8 mouse cellular contexts compared by ENCODE assay signal in genomic region chr2:28908389-28909153, GRCm38 (mm10). TPM values are rescaled to one million over a fixed set of nuclear protein-coding genes. Genes with fewer than 3 reads are reported as not detected.
DNase-seq lines count a peak whose midpoint lies in the region; ATAC-seq and TF ChIP-seq lines count a peak whose summit lies in the region.

No protein-coding gene starts in this region.

- no peak for ATAC-seq in neural tube, embryonic 15.5 days (ENCODE audit: low FRiP score)

- TF ChIP-seq CTCF in layer of hippocampus, adult 2 months (conservative IDR thresholded peaks at IDR 0.05), result no peak

- intact Hi-C loops in gastrocnemius, postnatal 36 days (cut with DNase I), result no loop called here

- no peaks in the 10 kb centered on the region for H3K9me3 ChIP-seq in limb, embryonic 10.5 days (replicated peaks)
- no peaks in the 10 kb centered on the region for H3K9me3 ChIP-seq in neural tube, embryonic 15.5 days (replicated peaks)

- H3K27me3 ChIP-seq in limb, embryonic 10.5 days (ENCODE audit: low read depth, poor library complexity, severe bottlenecking), result peaks cover 89% of the 10 kb centered on the region
- H3K27me3 ChIP-seq in neural tube, embryonic 15.5 days (replicated peaks), result peaks cover 97% of the 10 kb centered on the region

- peaks cover 25% of the 10 kb centered on the region for H3K4me1 ChIP-seq in limb, embryonic 10.5 days
- peaks cover 33% of the 10 kb centered on the region for H3K4me1 ChIP-seq in neural tube, embryonic 15.5 days

- H3K27ac ChIP-seq in limb, embryonic 10.5 days, result no peak overlapping the region
- H3K27ac ChIP-seq in neural tube, embryonic 15.5 days (replicated peaks), result no peak overlapping the region
- H3K27ac ChIP-seq in layer of hippocampus, adult 2 months, result no peak overlapping the region

- H3K9ac ChIP-seq in neural tube, embryonic 15.5 days (replicated peaks), result no peak overlapping the region

- peak overlapping the region; percentile 47 for H3K4me2 ChIP-seq in neural tube, embryonic 15.5 days

- H3K36me3 ChIP-seq in limb, embryonic 10.5 days, result peaks cover 23% of the 10 kb centered on the region
- no peaks in the 10 kb centered on the region; the same call in 1 of the 2 replicates for H3K36me3 ChIP-seq in neural tube, embryonic 15.5 days

- H3K4me3 ChIP-seq in limb, embryonic 10.5 days, result peak overlapping the region; percentile 42
- peak overlapping the region; percentile 14; the same call in 1 of the 2 replicates for H3K4me3 ChIP-seq in neural tube, embryonic 15.5 days (replicated peaks)
- H3K4me3 ChIP-seq in layer of hippocampus, adult 2 months, result no peak overlapping the region

- under 1% methylated on average over 38 of the region's 39 CpGs for WGBS in limb, embryonic 10.5 days
- WGBS in neural tube, embryonic 15.5 days, result under 1% methylated on average over 39 of the region's 39 CpGs

- DNase-seq in adrenal gland, adult (ENCODE audit: inconsistent age in 2 of 2, low spot score in 1 of 2), result peak; percentile 20 to 83
- no peak for DNase-seq in adrenal gland, postnatal 4 days (ENCODE audit: low spot score in 2 of 2)
- DNase-seq in adrenal gland, postnatal 25 days, result peak; percentile 44
- peak; percentile 20 to 35 for DNase-seq in gastrocnemius, postnatal 36 days
- peak; percentile 55 for DNase-seq in limb, embryonic 10.5 days (ENCODE audit: low spot score)
- DNase-seq in layer of hippocampus, adult 2 months (ENCODE audit: low spot score in 2 of 2), result no peak
- no peak for DNase-seq in left cerebral cortex, adult 18-20 months (ENCODE audit: low spot score in 2 of 2)

RNA-seq across cellular contexts. Expression of gene Barhl1, which starts 7.9 kb away (rescaled TPM):
- total RNA-seq in adrenal gland, postnatal 4 days (2021), result under 1 TPM in 1 of 2 experiments, not detected in 1; 0.79 TPM
- total RNA-seq in adrenal gland, postnatal 25 days (2021), result not detected in 2 replicates
- not detected for total RNA-seq in gastrocnemius, postnatal 36 days (2021)
- not detected in 2 replicates for polyA plus RNA-seq in limb, embryonic 10.5 days (2016; fragmentation: Nextera tagmentation; extraction: Ambion mirVana)
- polyA plus RNA-seq in neural tube, embryonic 15.5 days (2015; fragmentation: Nextera tagmentation; extraction: Ambion mirVana), result 4.5 and 7.5 TPM in 2 replicates
- not detected for total RNA-seq in layer of hippocampus, adult 2 months (2021)
- not detected for total RNA-seq in left cerebral cortex, adult 18-20 months (2021)

Comparison
In these comparisons a context has a peak if more than half of its experiments do, and no peak if none do; other contexts are left out.
1. DNase-seq: peak in adrenal gland, adult (2 of 2), adrenal gland, postnatal 25 days (single experiment), gastrocnemius, postnatal 36 days (2 of 2) and limb, embryonic 10.5 days (single experiment); none in adrenal gland, postnatal 4 days (0 of 2), layer of hippocampus, adult 2 months (0 of 2) and left cerebral cortex, adult 18-20 months (0 of 2).